Mouse (Mus musculus): ENCODE data around the gene Homer3.

DNA sequence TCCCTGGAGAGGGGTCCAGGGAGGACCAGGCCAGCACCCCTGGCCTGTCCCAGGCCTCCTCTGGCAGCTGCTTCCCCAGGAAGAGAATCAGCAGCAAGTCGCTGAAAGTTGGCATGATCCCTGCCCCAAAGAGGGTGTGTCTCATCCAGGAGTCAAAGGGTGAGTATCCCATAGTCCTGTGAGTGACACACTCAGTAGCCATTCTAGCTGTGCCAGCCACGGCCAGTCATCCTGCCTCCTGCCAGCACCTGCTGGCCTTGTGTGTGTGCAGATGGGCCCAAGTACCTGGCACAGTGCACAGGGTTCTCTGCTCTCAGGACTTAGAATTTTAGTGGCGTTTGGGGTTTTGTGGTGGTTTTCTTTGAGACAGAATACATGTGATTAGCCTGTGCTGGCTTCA lies 25.2 kb upstream of the Homer3 start:
- TF ChIP-seq CTCF (IDR thresholded peaks at IDR 0.05; ENCODE audit: low read depth), result no peak
- no peak for TF ChIP-seq EP300 (optimal IDR thresholded peaks at IDR 0.05)

All from stomach, postnatal 0 days (tissue).